Mouse (Mus musculus) E14TG2a.4 (cell line): ENCODE measurements at regions not wholly inside any gene's neighbourhood (a gene's known extent, or its start where the extent isn't known, plus 50 kb on each side); places are given as distances from the start of the nearest gene placed in this dataset.

Source experiments
- CTCF ChIP-seq: conservative IDR thresholded peaks from 2 replicates; pipeline ENCODE4 v1.5.1; 2014; ENCODE audit warnings: low read length
- NANOG ChIP-seq: IDR thresholded peaks from 2 replicates; pipeline ENCODE4 v1.6.1; 2014; ENCODE audit warnings: borderline replicate concordance, low read length, mixed read lengths
- POU5F1 ChIP-seq: IDR thresholded peaks from 2 replicates; pipeline ENCODE4 v1.6.1; 2014; ENCODE audit warnings: low read length, borderline replicate concordance

DNA sequence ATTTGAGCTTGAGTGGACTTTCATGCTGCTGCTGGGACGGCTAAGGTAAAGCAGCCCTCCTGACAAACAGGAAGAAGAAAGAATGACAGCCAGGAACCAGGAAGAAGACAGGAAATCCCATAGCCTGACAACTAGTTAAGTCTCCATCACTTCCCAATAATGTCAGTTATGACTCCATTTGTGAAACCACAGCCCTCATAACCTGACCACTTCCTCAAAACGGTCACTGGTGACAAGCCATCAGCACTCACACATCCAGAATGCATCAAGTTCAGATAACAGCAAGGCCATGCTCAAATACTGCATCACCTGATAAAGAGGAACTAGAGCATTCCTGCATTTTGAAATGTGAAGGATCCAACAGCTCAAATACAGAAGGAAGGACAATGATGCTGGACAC is 288.3 kb downstream of the Zfp706 start:
- TF ChIP-seq CTCF (no peak), NANOG (no peak), POU5F1 (no peak)
